Mouse (Mus musculus) limb, embryonic 14.5 days (tissue): ENCODE measurements around the gene Gm27021. TPM values are rescaled to one million over a fixed set of nuclear protein-coding genes. Genes with fewer than 3 reads are reported as not detected.
A peak's percentile ranks its signal among the peaks of the same experiment; 100 is the strongest.

Source experiments
- ATAC-seq: fragments of 200-750 bp; cut with Nextera tagmentation; 2 replicates; pipeline ENCODE4 v1.8.0; 2017; ENCODE audit warnings: low read depth, moderate number of reproducible peaks, moderate TSS enrichment; ENCODE audit not compliant: low FRiP score
- DNase-seq: peaks from one replicate; pipeline ENCODE4 v3.0.0-alpha.2; 2015; ENCODE audit warnings: low spot score
- H3K27ac ChIP-seq: fragments of 300-500 bp; sonication (generic); replicated peaks from 2 replicates; pipeline ENCODE4 v1.5.1; 2014; ENCODE audit warnings: low read depth, mild to moderate bottlenecking, low read length, moderate library complexity, mixed read lengths
- H3K27me3 ChIP-seq: fragments of 300-500 bp; sonication (generic); 2 replicates; pipeline ENCODE4 v1.6.1; 2014; ENCODE audit warnings: low read length, mixed read lengths; ENCODE audit not compliant: control insufficient read depth, insufficient read depth
- H3K36me3 ChIP-seq: fragments of 300-500 bp; sonication (generic); 2 replicates; pipeline ENCODE4 v1.6.1; 2014; ENCODE audit warnings: mild to moderate bottlenecking, low read length, moderate library complexity, mixed read lengths; ENCODE audit not compliant: control insufficient read depth, insufficient read depth
- H3K4me1 ChIP-seq: fragments of 300-500 bp; sonication (generic); 2 replicates; pipeline ENCODE4 v1.6.1; 2014; ENCODE audit warnings: antibody characterized with exemption, low read length, mixed read lengths; ENCODE audit not compliant: control insufficient read depth, insufficient read depth
- H3K4me2 ChIP-seq: fragments of 300-500 bp; sonication (generic); replicated peaks from 2 replicates; pipeline ENCODE4 v1.6.1; 2014; ENCODE audit warnings: low read depth, mild to moderate bottlenecking, low read length, moderate library complexity; ENCODE audit not compliant: severe bottlenecking
- H3K4me3 ChIP-seq: fragments of 300-500 bp; sonication (generic); replicated peaks from 2 replicates; pipeline ENCODE4 v1.5.1; 2014; ENCODE audit warnings: low read length
- H3K9ac ChIP-seq: fragments of 300-500 bp; sonication (generic); 2 replicates; pipeline ENCODE4 v1.6.1; 2014; ENCODE audit warnings: mild to moderate bottlenecking, low read depth, low read length, moderate library complexity; ENCODE audit not compliant: severe bottlenecking
- H3K9me3 ChIP-seq: fragments of 300-500 bp; sonication (generic); 2 replicates; pipeline ENCODE4 v1.6.1; 2016; ENCODE audit warnings: low read length; ENCODE audit not compliant: control insufficient read depth
- POLR2A ChIP-seq: fragments of 200-500 bp; IDR thresholded peaks from 2 replicates; pipeline ENCODE4 v1.8.0; 2012; ENCODE audit warnings: inconsistent platforms, mild to moderate bottlenecking, moderate library complexity, borderline replicate concordance; ENCODE audit not compliant: insufficient read depth, insufficient read length; ENCODE audit errors: extremely low read depth
- WGBS: fragments of 180-500 bp; shearing (Covaris S2); extraction: QIAGEN DNeasy Blood & Tissue Kit; methylation state at CpG from one replicate; pipeline ENCODE4 v1.1.7; 2014; 5-methylcytosine and 5-hydroxymethylcytosine counted together
- polyA plus RNA-seq, 2 experiments: library from polyadenylated mRNA; depleted of rRNA in 1 of 2; stranded (reverse) in 1 of 2; unstranded in 1 of 2; fragments of >200 nt; fragmentation: Nextera tagmentation in 1 of 2; extraction: Ambion mirVana in 1 of 2; gene quantifications; 2 replicates each; pipeline versions ENCODE4 v1.2.1 to v1.2.3; 2012 to 2014

Gene Gm27021
- polyA plus RNA-seq, 2 experiments: 2.2 to 3.4 TPM

- Histone ChIP-seq H3K4me3 (no peak overlapping the region), H3K9ac (no peak overlapping the region), H3K4me1 (peaks cover 7% of the 10 kb centered on the region), H3K4me2 (no peak overlapping the region), H3K36me3 (peaks cover 54% of the 10 kb centered on the region), H3K27ac (no peak overlapping the region), H3K9me3 (no peaks in the 10 kb centered on the region), H3K27me3 (no peaks in the 10 kb centered on the region)
- WGBS: 85% methylated on average over 6 of the region's 6 CpGs
- TF ChIP-seq POLR2A: no peak
- no peak for ATAC-seq
- no peak for DNase-seq
Measured at GRCm38 (mm10) chr8:120671775-120672174, 3.9 kb upstream of the Gm27021 start.

GRCm38 (mm10) chr8:120668374-120668905 is 561 bp upstream of the Gm27021 start, which contains the start of gene Emc8:
Gene Emc8 (minus strand): TSS chr8:120668573.
- no peak for DNase-seq
- no peaks in the 10 kb centered on the region for H3K9me3 ChIP-seq
- under 1% methylated on average over 49 of the region's 51 CpGs for WGBS
- peak within 1 kb of the TSS; percentile 93 for H3K4me3 ChIP-seq
- ATAC-seq: 0 out of 2 replicates have a peak, but pooled peaks have one; percentile 7
- TF ChIP-seq POLR2A: no peak
- H3K4me2 ChIP-seq: peak within 1 kb of the TSS; percentile 83
- peak within 1 kb of the TSS; percentile 97 for H3K9ac ChIP-seq
- H3K4me1 ChIP-seq: peaks cover 15% of the 10 kb centered on the region
- peaks cover 41% of the 10 kb centered on the region for H3K36me3 ChIP-seq
- peak within 1 kb of the TSS; percentile 80 for H3K27ac ChIP-seq
- no peaks in the 10 kb centered on the region for H3K27me3 ChIP-seq

- no peaks in the 10 kb centered on the region for H3K9me3 ChIP-seq
- no peaks in the 10 kb centered on the region for H3K27me3 ChIP-seq
- peaks cover 15% of the 10 kb centered on the region for H3K4me1 ChIP-seq
- peak overlapping the region; percentile 97 for H3K9ac ChIP-seq
- H3K27ac ChIP-seq: no peak overlapping the region
- H3K4me2 ChIP-seq: peak overlapping the region; percentile 79
- WGBS: 2% methylated on average over 17 of the region's 17 CpGs
- DNase-seq (no peak), ATAC-seq (no peak)
- peaks cover 26% of the 10 kb centered on the region for H3K36me3 ChIP-seq
- no peak for TF ChIP-seq POLR2A
- H3K4me3 ChIP-seq: peak overlapping the region; percentile 93
Measured at GRCm38 (mm10) chr8:120666807-120667470, 940 bp downstream of the Gm27021 start.

- TF ChIP-seq POLR2A: no peak
- Histone ChIP-seq H3K9me3 (no peaks in the 10 kb centered on the region), H3K9ac (peak overlapping the region; percentile 97; the same call in 1 of the 2 replicates), H3K4me1 (peaks cover 15% of the 10 kb centered on the region), H3K4me2 (peak overlapping the region; percentile 79), H3K4me3 (no peak overlapping the region), H3K27ac (no peak overlapping the region), H3K27me3 (no peaks in the 10 kb centered on the region), H3K36me3 (peaks cover 20% of the 10 kb centered on the region)
- 73% methylated on average over 3 of the region's 3 CpGs for WGBS
- no peak for DNase-seq
- ATAC-seq: no peak
Measured at GRCm38 (mm10) chr8:120665726-120666455, 2.0 kb downstream of the Gm27021 start.

GRCm38 (mm10) chr8:120664566-120664965 is 3.3 kb downstream of the Gm27021 start:
- TF ChIP-seq POLR2A: no peak
- Histone ChIP-seq H3K4me2 (no peak overlapping the region), H3K27ac (no peak overlapping the region), H3K9ac (no peak overlapping the region), H3K9me3 (no peaks in the 10 kb centered on the region), H3K27me3 (no peaks in the 10 kb centered on the region), H3K36me3 (peaks cover 16% of the 10 kb centered on the region), H3K4me3 (no peak overlapping the region), H3K4me1 (peaks cover 15% of the 10 kb centered on the region)
- ATAC-seq (no peak), DNase-seq (no peak)
- 81% methylated on average over 6 of the region's 6 CpGs for WGBS
